Mouse (Mus musculus): ENCODE measurements around the gene 4933430I17Rik. TPM values are rescaled to one million over a fixed set of nuclear protein-coding genes. Genes with fewer than 3 reads are reported as not detected.
A peak's percentile ranks its signal among the peaks of the same experiment; 100 is the strongest.

Gene 4933430I17Rik
- polyA plus RNA-seq, 2 experiments = 0.35 to 0.54 TPM

- H3K9me3 ChIP-seq (ENCODE audit: control insufficient read depth, low read length) = no peaks in the 10 kb centered on the region
- H3K4me2 ChIP-seq (replicated peaks; ENCODE audit: low read depth, low read length, severe bottlenecking) = no peak overlapping the region
- WGBS = 88% methylated on average over 2 of the region's 2 CpGs
- peak overlapping the region; percentile 82; the same call in 1 of the 2 replicates for H3K4me3 ChIP-seq (replicated peaks; ENCODE audit: low read length)
- no peak for ATAC-seq (ENCODE audit: low FRiP score, low read depth)
- TF ChIP-seq POLR2A (IDR thresholded peaks at IDR 0.05; ENCODE audit: borderline replicate concordance, extremely low read depth, insufficient read depth, insufficient read length) = no peak
- H3K27ac ChIP-seq (replicated peaks; ENCODE audit: low read depth, low read length) = no peak overlapping the region
- H3K36me3 ChIP-seq (ENCODE audit: control insufficient read depth, insufficient read depth, low read length) = peaks cover 10% of the 10 kb centered on the region; the same call in 1 of the 2 replicates
- H3K9ac ChIP-seq (ENCODE audit: low read depth, low read length, severe bottlenecking) = no peak overlapping the region
- no peaks in the 10 kb centered on the region for H3K27me3 ChIP-seq (ENCODE audit: control insufficient read depth, insufficient read depth, low read length)
- peaks cover 28% of the 10 kb centered on the region for H3K4me1 ChIP-seq (ENCODE audit: control insufficient read depth, insufficient read depth, low read length)
- no peak for DNase-seq (ENCODE audit: low spot score)
Observed at GRCm38 (mm10) chr4:62520892-62521400, 4.2 kb upstream of the 4933430I17Rik start.

- Histone ChIP-seq H3K9me3 (ENCODE audit: control insufficient read depth, low read length) (no peaks in the 10 kb centered on the region), H3K27ac (replicated peaks; ENCODE audit: low read depth, low read length) (no peak overlapping the region), H3K4me3 (replicated peaks; ENCODE audit: low read length) (peak overlapping the region; percentile 56), H3K4me1 (ENCODE audit: control insufficient read depth, insufficient read depth, low read length) (peaks cover 8% of the 10 kb centered on the region; the same call in 1 of the 2 replicates), H3K4me2 (replicated peaks; ENCODE audit: low read depth, low read length, severe bottlenecking) (peak overlapping the region; percentile 72), H3K27me3 (ENCODE audit: control insufficient read depth, insufficient read depth, low read length) (no peaks in the 10 kb centered on the region), H3K36me3 (ENCODE audit: control insufficient read depth, insufficient read depth, low read length) (peaks cover 10% of the 10 kb centered on the region; the same call in 1 of the 2 replicates), H3K9ac (ENCODE audit: low read depth, low read length, severe bottlenecking) (no peak overlapping the region)
- no peak for ATAC-seq (ENCODE audit: low FRiP score, low read depth)
- 2% methylated on average over 10 of the region's 10 CpGs for WGBS
- no peak for TF ChIP-seq POLR2A (IDR thresholded peaks at IDR 0.05; ENCODE audit: borderline replicate concordance, extremely low read depth, insufficient read depth, insufficient read length)
- DNase-seq (ENCODE audit: low spot score) = no peak
Observed at GRCm38 (mm10) chr4:62525489-62525811, 281 bp downstream of the 4933430I17Rik start.

- Histone ChIP-seq H3K36me3 (ENCODE audit: control insufficient read depth, insufficient read depth, low read length) (peaks cover 10% of the 10 kb centered on the region; the same call in 1 of the 2 replicates), H3K9me3 (ENCODE audit: control insufficient read depth, low read length) (no peaks in the 10 kb centered on the region), H3K27me3 (ENCODE audit: control insufficient read depth, insufficient read depth, low read length) (no peaks in the 10 kb centered on the region), H3K9ac (ENCODE audit: low read depth, low read length, severe bottlenecking) (no peak overlapping the region), H3K4me2 (replicated peaks; ENCODE audit: low read depth, low read length, severe bottlenecking) (no peak overlapping the region), H3K4me3 (replicated peaks; ENCODE audit: low read length) (no peak overlapping the region), H3K4me1 (ENCODE audit: control insufficient read depth, insufficient read depth, low read length) (peaks cover 10% of the 10 kb centered on the region; the same call in 1 of the 2 replicates), H3K27ac (replicated peaks; ENCODE audit: low read depth, low read length) (no peak overlapping the region)
- 59% methylated on average over 2 of the region's 2 CpGs for WGBS
- DNase-seq (ENCODE audit: low spot score) (no peak), ATAC-seq (ENCODE audit: low FRiP score, low read depth) (no peak)
- no peak for TF ChIP-seq POLR2A (IDR thresholded peaks at IDR 0.05; ENCODE audit: borderline replicate concordance, extremely low read depth, insufficient read depth, insufficient read length)
Observed at GRCm38 (mm10) chr4:62526256-62526655, 1.1 kb downstream of the 4933430I17Rik start.

- ATAC-seq (ENCODE audit: low FRiP score, low read depth) (no peak), DNase-seq (ENCODE audit: low spot score) (no peak)
- Histone ChIP-seq H3K9ac (ENCODE audit: low read depth, low read length, severe bottlenecking) (no peak overlapping the region), H3K27ac (replicated peaks; ENCODE audit: low read depth, low read length) (no peak overlapping the region), H3K4me3 (replicated peaks; ENCODE audit: low read length) (no peak overlapping the region), H3K9me3 (ENCODE audit: control insufficient read depth, low read length) (no peaks in the 10 kb centered on the region), H3K27me3 (ENCODE audit: control insufficient read depth, insufficient read depth, low read length) (no peaks in the 10 kb centered on the region), H3K4me1 (ENCODE audit: control insufficient read depth, insufficient read depth, low read length) (peaks cover 10% of the 10 kb centered on the region; the same call in 1 of the 2 replicates), H3K4me2 (replicated peaks; ENCODE audit: low read depth, low read length, severe bottlenecking) (no peak overlapping the region), H3K36me3 (ENCODE audit: control insufficient read depth, insufficient read depth, low read length) (peaks cover 10% of the 10 kb centered on the region; the same call in 1 of the 2 replicates)
- 85% methylated on average over 4 of the region's 4 CpGs for WGBS
- TF ChIP-seq POLR2A (IDR thresholded peaks at IDR 0.05; ENCODE audit: borderline replicate concordance, extremely low read depth, insufficient read depth, insufficient read length) = no peak
Observed at GRCm38 (mm10) chr4:62527655-62528054, 2.5 kb downstream of the 4933430I17Rik start.

- no peak overlapping the region for H3K9ac ChIP-seq (ENCODE audit: low read depth, low read length, severe bottlenecking)
- H3K27ac ChIP-seq (replicated peaks; ENCODE audit: low read depth, low read length) = no peak overlapping the region; the same call in 1 of the 2 replicates
- H3K4me3 ChIP-seq (replicated peaks; ENCODE audit: low read length) = no peak overlapping the region
- no peaks in the 10 kb centered on the region for H3K27me3 ChIP-seq (ENCODE audit: control insufficient read depth, insufficient read depth, low read length)
- H3K4me1 ChIP-seq (ENCODE audit: control insufficient read depth, insufficient read depth, low read length) = peaks cover 7% of the 10 kb centered on the region
- ATAC-seq (ENCODE audit: low FRiP score, low read depth) = no peak
- DNase-seq (ENCODE audit: low spot score) = peak; percentile 6
- no peaks in the 10 kb centered on the region for H3K36me3 ChIP-seq (ENCODE audit: control insufficient read depth, insufficient read depth, low read length)
- WGBS = 50% methylated on average over 6 of the region's 6 CpGs
- TF ChIP-seq POLR2A (IDR thresholded peaks at IDR 0.05; ENCODE audit: borderline replicate concordance, extremely low read depth, insufficient read depth, insufficient read length) = no peak
- no peak overlapping the region for H3K4me2 ChIP-seq (replicated peaks; ENCODE audit: low read depth, low read length, severe bottlenecking)
- H3K9me3 ChIP-seq (ENCODE audit: control insufficient read depth, low read length) = no peaks in the 10 kb centered on the region
Observed at GRCm38 (mm10) chr4:62533729-62534128, 8.6 kb downstream of the 4933430I17Rik start.
